18 mouse cellular contexts compared by ENCODE assay signal in genomic region chr3:38257843-38258290, GRCm38 (mm10).
A peak's percentile ranks its signal among the peaks of the same experiment; 100 is the strongest.
DNase-seq lines count a peak whose midpoint lies in the region; ATAC-seq and TF ChIP-seq lines count a peak whose summit lies in the region.
"Had no signal": no experiment of that assay in that cellular context is flagged by ENCODE, and none has a peak within 500 bp of the region (broad histone marks: within the 10 kb centered on the region; RNA-seq: fewer than 3 reads in every experiment).

No protein-coding gene starts in this region.

- peaks cover 12% of the 10 kb centered on the region; the same call in 1 of the 2 replicates for H3K4me1 ChIP-seq in heart, embryonic 13.5 days
- H3K4me1 ChIP-seq in thymus, adult 2 months (replicated peaks; ENCODE audit: control insufficient read depth, insufficient read depth, low read length) = peaks cover 34% of the 10 kb centered on the region
- H3K4me1 ChIP-seq in limb, embryonic 13.5 days = peaks cover 23% of the 10 kb centered on the region
- no peaks in the 10 kb centered on the region for H3K4me1 ChIP-seq in midbrain, postnatal 0 days (ENCODE audit: insufficient read depth, low read length)

- no peak for TF ChIP-seq POLR2A in thymus, adult 2 months (IDR thresholded peaks at IDR 0.05; ENCODE audit: control insufficient read depth, extremely low read depth, insufficient read depth, low read length, poor library complexity)

- DNase-seq in heart, postnatal 14 days = no peak
- DNase-seq in thymus, adult 2 months = no peak
- DNase-seq in thymus, postnatal 25 days = no peak
- DNase-seq in midbrain, postnatal 0 days (ENCODE audit: low spot score) = no peak
- no peak for DNase-seq in left cerebral cortex, adult 8-10 months (ENCODE audit: low spot score in 2 of 2)
- no peak for DNase-seq in left cerebral cortex, adult 9 months (ENCODE audit: low spot score in 2 of 2)
- DNase-seq: cerebellum, adult 11 months; cerebellum, postnatal 36 days; layer of hippocampus, postnatal 36 days; lung, postnatal 10 days had no signal

- no peak overlapping the region for H3K9ac ChIP-seq in heart, embryonic 13.5 days
- no peak overlapping the region for H3K9ac ChIP-seq in limb, embryonic 13.5 days
- no peak overlapping the region for H3K9ac ChIP-seq in midbrain, postnatal 0 days (replicated peaks; ENCODE audit: low read length, poor library complexity, severe bottlenecking)
- H3K9ac ChIP-seq: forebrain, embryonic 12.5 days; limb, embryonic 15.5 days; midbrain, embryonic 12.5 days; neural tube, embryonic 12.5 days had no signal

- H3K9me3 ChIP-seq in heart, embryonic 13.5 days = 0 out of 2 replicates have a peak, but pooled peaks cover 5% of the 10 kb centered on the region
- 0 out of 2 replicates have a peak, but pooled peaks cover 8% of the 10 kb centered on the region for H3K9me3 ChIP-seq in limb, embryonic 13.5 days
- no peaks in the 10 kb centered on the region for H3K9me3 ChIP-seq in midbrain, postnatal 0 days (ENCODE audit: low read length)
- H3K9me3 ChIP-seq: forebrain, embryonic 12.5 days; G1E; limb, embryonic 15.5 days; midbrain, embryonic 12.5 days; neural tube, embryonic 12.5 days had no signal

- WGBS in heart, embryonic 13.5 days = 47% methylated on average over 14 of the region's 14 CpGs
- 56% methylated on average over 14 of the region's 14 CpGs for WGBS in thymus, adult 2 months
- WGBS in limb, embryonic 13.5 days = 49% methylated on average over 14 of the region's 14 CpGs
- WGBS in midbrain, postnatal 0 days = 65% methylated on average over 14 of the region's 14 CpGs

- no peak overlapping the region for H3K4me2 ChIP-seq in heart, embryonic 13.5 days
- H3K4me2 ChIP-seq in limb, embryonic 13.5 days (replicated peaks) = 0 out of 2 replicates have a peak overlapping the region, but pooled peaks have one; percentile 7
- H3K4me2 ChIP-seq in midbrain, postnatal 0 days (ENCODE audit: low read depth, low read length, poor library complexity, severe bottlenecking) = no peak overlapping the region
- H3K4me2 ChIP-seq: forebrain, embryonic 12.5 days; limb, embryonic 15.5 days; midbrain, embryonic 12.5 days; neural tube, embryonic 12.5 days had no signal

- no peaks in the 10 kb centered on the region for H3K27me3 ChIP-seq in heart, embryonic 13.5 days (replicated peaks)
- H3K27me3 ChIP-seq in thymus, adult 2 months (ENCODE audit: control insufficient read depth, insufficient read depth, low read length) = no peaks in the 10 kb centered on the region
- no peaks in the 10 kb centered on the region for H3K27me3 ChIP-seq in limb, embryonic 13.5 days
- no peaks in the 10 kb centered on the region for H3K27me3 ChIP-seq in midbrain, postnatal 0 days (ENCODE audit: insufficient read depth, low read length)
- H3K27me3 ChIP-seq: forebrain, embryonic 12.5 days; limb, embryonic 15.5 days; midbrain, embryonic 12.5 days; neural tube, embryonic 12.5 days had no signal

- intact Hi-C loops in heart, postnatal 14 days (cut with DNase I) = loop anchor here (5.0 to 10.0 kb wide), 3 partner anchors 59 to 224 kb away; partner anchors contain the start of gene Ankrd50

- H3K27ac ChIP-seq in heart, embryonic 13.5 days (replicated peaks) = 0 out of 2 replicates have a peak overlapping the region, but pooled peaks have one; percentile 21
- H3K27ac ChIP-seq in thymus, adult 2 months (ENCODE audit: control insufficient read depth, insufficient read depth, low read length) = peak overlapping the region; percentile 81
- H3K27ac ChIP-seq in limb, embryonic 13.5 days = no peak overlapping the region
- H3K27ac ChIP-seq in midbrain, postnatal 0 days (ENCODE audit: low read depth, low read length) = no peak overlapping the region
- H3K27ac ChIP-seq: forebrain, embryonic 12.5 days; limb, embryonic 15.5 days; midbrain, embryonic 12.5 days; neural tube, embryonic 12.5 days had no signal

- no peak overlapping the region for H3K4me3 ChIP-seq in heart, embryonic 13.5 days
- no peak overlapping the region for H3K4me3 ChIP-seq in thymus, adult 2 months (ENCODE audit: control insufficient read depth, insufficient read depth, low read length)
- H3K4me3 ChIP-seq in limb, embryonic 13.5 days = no peak overlapping the region
- H3K4me3 ChIP-seq in midbrain, postnatal 0 days (ENCODE audit: low read depth, low read length) = no peak overlapping the region
- H3K4me3 ChIP-seq: forebrain, embryonic 12.5 days; limb, embryonic 15.5 days; midbrain, embryonic 12.5 days; neural tube, embryonic 12.5 days had no signal

- H3K36me3 ChIP-seq in heart, embryonic 13.5 days = no peaks in the 10 kb centered on the region
- no peaks in the 10 kb centered on the region for H3K36me3 ChIP-seq in thymus, adult 2 months (ENCODE audit: control insufficient read depth, insufficient read depth, low read length)
- H3K36me3 ChIP-seq in limb, embryonic 13.5 days = no peaks in the 10 kb centered on the region
- H3K36me3 ChIP-seq in midbrain, postnatal 0 days (ENCODE audit: insufficient read depth, low read length) = no peaks in the 10 kb centered on the region
- H3K36me3 ChIP-seq: forebrain, embryonic 12.5 days; G1E; limb, embryonic 15.5 days; midbrain, embryonic 12.5 days; neural tube, embryonic 12.5 days had no signal

- TF ChIP-seq CTCF in thymus, adult 2 months (IDR thresholded peaks at IDR 0.05; ENCODE audit: borderline replicate concordance, control insufficient read depth, extremely low read depth, insufficient read depth, low read length, poor library complexity) = no peak
- peak; percentile 10; the same call in 1 of the 2 replicates for TF ChIP-seq CTCF in midbrain, postnatal 0 days (IDR thresholded peaks at IDR 0.05)

- ATAC-seq in heart, embryonic 13.5 days (ENCODE audit: extremely low read depth, insufficient number of reproducible peaks, low FRiP score, low TSS enrichment) = no peak
- ATAC-seq in limb, embryonic 13.5 days (ENCODE audit: low FRiP score, low read depth) = no peak
- no peak for ATAC-seq in midbrain, postnatal 0 days (ENCODE audit: low FRiP score)
- ATAC-seq: hindbrain, embryonic 16.5 days had no signal

Comparison
In these comparisons a context has a peak if more than half of its experiments do, and no peak if none do; other contexts are left out.
1. H3K27ac ChIP-seq: peak in heart, embryonic 13.5 days (single experiment) and thymus, adult 2 months (single experiment); none in limb, embryonic 13.5 days (single experiment) and midbrain, postnatal 0 days (single experiment).